Mouse (Mus musculus) brown adipose tissue, adult 24 weeks (tissue): ENCODE results near the gene Mrnip. TPM values are rescaled to one million over a fixed set of nuclear protein-coding genes. Genes with fewer than 3 reads are reported as not detected.
"Not testable (repeated sequence)": the region's sequence is repeated elsewhere in the genome, so short reads cannot be mapped to it uniquely, and the experiment has no call there.

ENCODE experiments used
- H3K27ac ChIP-seq: fragments of 200-500 bp; replicated peaks from 2 replicates; pipeline ENCODE4 v1.5.1; 2012; ENCODE audit warnings: low read depth, mild to moderate bottlenecking, low read length
- H3K4me1 ChIP-seq: fragments of 200-500 bp; 2 replicates; pipeline ENCODE4 v1.6.1; 2012; ENCODE audit warnings: low read length, mixed read lengths; ENCODE audit not compliant: control insufficient read depth, insufficient read depth, insufficient read length
- H3K4me3 ChIP-seq: fragments of 200-500 bp; 2 replicates; pipeline ENCODE4 v1.5.1; 2012; ENCODE audit warnings: low read depth, mild to moderate bottlenecking, low read length, moderate library complexity; ENCODE audit not compliant: insufficient read depth
- polyA plus RNA-seq: library from polyadenylated mRNA; stranded (reverse); fragments of >200 nt; gene quantifications from 2 replicates; pipeline ENCODE4 v1.2.4, GENCODE M21; 2012; ENCODE audit not compliant: missing spikeins, insufficient read depth, insufficient read length

Gene Mrnip
- polyA plus RNA-seq = 3.0 and 6.3 TPM in 2 replicates

DNA sequence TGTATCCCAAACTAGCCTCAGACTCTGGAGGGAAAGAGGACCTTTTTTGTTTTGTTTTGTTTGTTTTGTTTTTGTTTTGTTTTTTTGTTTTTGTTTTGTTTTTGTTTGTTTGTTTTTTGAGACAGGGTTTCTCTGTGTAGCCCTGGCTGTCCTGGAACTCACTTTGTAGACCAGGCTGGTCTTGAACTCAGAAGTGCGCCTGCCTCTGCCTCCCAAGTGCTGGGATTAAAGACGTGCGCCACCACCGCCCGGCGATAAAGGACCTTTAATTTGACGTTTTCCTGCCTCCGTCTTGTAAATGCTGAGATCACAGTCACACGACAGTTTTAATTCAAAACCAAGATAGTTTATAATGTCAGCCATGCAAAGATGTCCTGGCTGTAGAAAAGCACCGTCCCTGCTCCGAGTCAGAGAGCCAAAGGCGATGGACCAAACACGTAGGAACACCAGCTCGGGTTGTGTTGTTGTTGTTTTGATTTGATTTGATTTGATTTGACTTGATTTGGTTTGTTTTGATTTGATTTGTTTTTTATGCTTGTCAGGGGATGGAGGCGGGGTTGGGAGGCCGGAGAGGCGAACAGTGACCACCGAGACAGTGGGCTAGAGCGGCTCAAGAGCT is at the start of gene Mrnip:
Gene Mrnip (plus strand): TSS at position 334 of the 619 bp plus-strand sequence.
- Histone ChIP-seq H3K4me3 (peak within 1 kb of the TSS; percentile 74), H3K27ac (peak within 1 kb of the TSS; percentile 59)
- H3K4me1 ChIP-seq = not testable (repeated sequence)

DNA sequence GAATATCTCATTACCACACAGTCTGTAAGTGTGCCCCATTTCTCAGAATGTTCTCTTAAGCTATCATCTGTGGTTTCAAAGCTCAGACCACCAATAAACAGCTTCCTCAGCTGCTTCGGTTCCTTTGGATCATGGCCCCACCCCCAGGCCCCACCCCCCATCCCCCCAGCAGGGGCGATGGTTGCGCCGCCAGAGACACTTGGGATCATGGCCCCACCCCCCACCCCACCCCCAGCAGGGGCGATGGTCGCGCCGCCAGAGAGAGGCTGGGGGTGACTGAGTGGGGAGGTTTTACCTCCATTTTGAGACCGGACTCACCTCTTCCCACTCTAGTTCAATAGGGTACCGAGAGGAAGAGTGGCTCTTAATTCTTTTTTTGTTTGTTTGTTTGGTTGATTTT is 46.5 kb upstream of the Mrnip start:
- no peak overlapping the region for H3K4me3 ChIP-seq
- H3K4me1 ChIP-seq = peaks cover 4% of the 10 kb centered on the region; the same call in 1 of the 2 replicates
- H3K27ac ChIP-seq = no peak overlapping the region

DNA sequence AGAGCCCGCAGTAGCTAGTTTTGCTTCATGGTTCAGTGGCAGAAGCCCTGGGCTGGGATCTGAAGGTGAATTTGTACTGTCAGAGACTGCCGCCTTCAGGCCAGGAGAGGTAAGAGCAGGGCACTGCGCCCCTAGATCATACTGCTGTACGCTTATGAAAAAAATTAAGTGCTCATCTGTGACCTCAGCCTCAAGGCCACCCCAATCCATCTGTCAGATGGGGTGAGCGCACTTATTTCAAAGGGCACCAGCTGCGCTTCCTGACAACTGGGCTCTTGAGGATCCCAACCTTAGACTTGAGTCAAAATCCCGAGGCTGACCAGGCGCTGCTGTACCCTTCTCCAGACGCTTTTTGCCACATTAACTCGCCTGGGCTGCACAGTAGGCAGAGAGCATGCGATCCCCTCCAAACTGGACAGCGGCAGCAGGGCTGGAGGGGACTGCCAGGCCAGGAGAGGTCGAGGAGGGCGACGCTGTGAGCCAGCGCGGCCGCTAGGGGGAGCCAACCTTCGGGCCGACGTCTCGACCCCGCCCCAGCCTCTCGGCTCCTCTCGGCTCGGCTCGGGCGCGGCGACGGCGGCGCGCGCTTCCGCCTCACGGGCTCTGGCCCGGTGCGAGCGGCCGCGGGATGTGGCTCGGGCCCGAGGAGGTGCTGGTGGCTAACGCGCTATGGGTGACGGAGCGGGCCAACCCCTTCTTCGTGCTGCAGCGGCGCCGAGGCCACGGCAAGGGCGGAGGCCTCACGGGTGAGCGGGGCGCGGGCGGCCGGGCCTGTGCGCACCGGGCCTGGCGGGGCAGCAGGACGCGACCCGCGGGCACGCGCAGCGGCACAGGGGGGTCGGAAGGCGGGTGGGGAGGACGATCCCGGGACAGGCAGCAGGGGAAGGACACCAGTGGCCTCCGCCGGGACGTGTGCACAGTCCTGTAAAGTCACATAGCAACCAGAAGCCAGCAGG is 43.2 kb upstream of the Mrnip start, which contains the start of gene Tbc1d9b:
Gene Tbc1d9b (plus strand): TSS at position 586 of the 956 bp plus-strand sequence.
- H3K4me1 ChIP-seq = peaks cover 11% of the 10 kb centered on the region
- H3K4me3 ChIP-seq = peak within 1 kb of the TSS; percentile 80
- peak within 1 kb of the TSS; percentile 78 for H3K27ac ChIP-seq

DNA sequence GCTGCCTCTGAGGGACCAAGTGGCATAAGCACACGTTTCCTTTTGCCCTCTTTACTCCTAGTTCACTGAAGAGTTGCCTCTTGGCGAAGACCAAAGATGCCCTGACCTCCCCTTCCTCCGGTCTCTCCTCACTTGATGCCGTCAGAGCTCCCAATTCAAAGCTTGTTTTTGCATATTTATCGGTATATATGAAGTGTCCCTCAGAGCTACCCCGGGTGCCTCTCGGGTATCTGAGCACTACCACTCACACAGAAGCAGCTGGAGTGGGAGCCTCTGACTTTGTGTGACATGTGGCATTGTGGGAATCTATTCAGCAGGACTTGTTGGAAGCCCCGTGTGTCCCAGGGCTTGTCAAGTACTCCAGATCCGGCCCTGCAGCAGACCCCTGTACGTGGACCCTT is 42.4 kb upstream of the Mrnip start:
- Histone ChIP-seq H3K4me3 (peak overlapping the region; percentile 80), H3K4me1 (peaks cover 11% of the 10 kb centered on the region), H3K27ac (no peak overlapping the region)

DNA sequence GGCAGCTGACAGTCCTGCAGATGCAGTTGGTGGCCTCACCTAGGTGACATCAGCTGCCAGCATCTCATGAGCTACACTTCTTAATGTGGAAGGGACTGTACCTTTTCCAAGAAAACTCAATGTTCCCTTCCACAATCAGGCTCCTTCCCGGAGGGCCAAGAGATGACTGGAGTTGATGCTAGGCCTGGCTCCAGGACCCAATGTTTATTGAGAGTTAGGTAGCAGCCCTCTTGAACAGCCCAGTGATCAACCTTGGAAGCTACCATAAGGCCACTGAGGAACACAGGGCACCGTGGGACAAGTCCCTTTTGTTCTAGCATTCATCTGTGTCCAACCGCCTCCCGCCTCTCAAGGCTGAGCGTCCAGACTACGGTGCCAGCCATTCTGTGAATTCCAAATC is 42.0 kb upstream of the Mrnip start:
- no peak overlapping the region for H3K27ac ChIP-seq
- peaks cover 11% of the 10 kb centered on the region for H3K4me1 ChIP-seq
- H3K4me3 ChIP-seq = peak overlapping the region; percentile 80

DNA sequence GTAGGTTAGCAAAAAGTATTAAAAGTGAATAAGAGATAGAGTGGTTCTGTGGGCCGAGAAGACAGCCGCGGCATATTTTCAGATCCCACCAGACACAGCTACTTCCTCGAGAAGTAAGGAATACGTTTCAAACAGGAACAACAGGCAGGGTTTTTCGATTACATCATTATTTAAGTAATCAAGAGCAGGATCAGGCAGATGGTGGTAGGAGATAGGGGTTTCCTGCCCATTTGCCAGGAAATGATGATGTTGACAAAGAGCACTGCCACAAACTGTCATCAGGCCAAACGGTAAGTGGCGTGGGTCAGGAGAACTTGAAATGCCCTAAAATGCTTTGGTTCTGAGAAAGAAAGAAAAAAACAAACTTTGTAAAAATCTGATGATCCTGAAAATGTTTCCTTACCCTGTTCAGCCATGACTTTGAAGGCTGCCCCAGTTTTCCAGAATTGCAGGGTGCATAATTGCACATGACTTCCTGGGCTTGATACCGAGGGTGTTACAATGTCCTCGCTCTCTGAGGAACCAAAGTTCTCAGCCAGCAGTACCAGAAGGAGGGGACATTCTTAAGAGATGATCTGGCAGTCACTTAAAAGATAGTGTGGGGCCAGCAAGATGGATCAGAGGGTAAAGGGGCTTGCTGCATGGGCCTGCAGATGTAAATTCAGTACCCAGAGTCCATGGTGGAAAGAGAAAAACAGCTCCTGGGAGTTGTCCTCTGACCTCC is 39.9 kb upstream of the Mrnip start:
- Histone ChIP-seq H3K4me1 (peaks cover 11% of the 10 kb centered on the region), H3K4me3 (no peak overlapping the region; the same call in 1 of the 2 replicates), H3K27ac (peak overlapping the region; percentile 41)

DNA sequence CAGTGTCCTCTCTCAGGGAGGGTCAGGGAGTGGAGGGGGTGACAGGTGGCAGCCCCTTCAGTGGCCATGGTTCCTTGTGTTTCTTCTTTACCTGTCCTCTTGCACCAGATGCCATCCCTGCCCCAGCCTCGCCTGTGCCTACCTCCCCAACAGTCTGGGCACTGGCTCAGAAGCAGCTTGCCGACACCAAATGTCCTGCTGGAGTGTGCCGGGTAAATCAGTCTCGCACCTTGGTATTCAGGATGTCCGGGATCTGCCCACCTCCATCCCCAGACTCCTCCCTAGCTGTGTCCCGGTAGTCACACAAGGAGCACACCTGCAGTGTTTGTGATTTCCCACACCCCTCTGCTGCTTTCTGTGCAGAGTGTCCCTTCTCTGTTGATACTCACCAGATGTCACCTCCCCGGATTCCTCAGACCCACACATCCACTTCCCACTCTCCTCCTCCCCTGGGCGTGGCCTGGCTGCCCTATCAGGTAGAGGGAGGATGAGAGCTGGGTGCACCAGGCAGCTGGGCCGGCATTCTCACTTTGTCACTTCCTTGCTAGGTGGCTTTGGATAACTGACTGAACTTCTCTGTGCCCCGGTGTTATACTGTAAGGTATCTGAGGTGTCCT is 35.9 kb upstream of the Mrnip start:
- Histone ChIP-seq H3K4me1 (peaks cover 7% of the 10 kb centered on the region), H3K27ac (no peak overlapping the region), H3K4me3 (no peak overlapping the region)

DNA sequence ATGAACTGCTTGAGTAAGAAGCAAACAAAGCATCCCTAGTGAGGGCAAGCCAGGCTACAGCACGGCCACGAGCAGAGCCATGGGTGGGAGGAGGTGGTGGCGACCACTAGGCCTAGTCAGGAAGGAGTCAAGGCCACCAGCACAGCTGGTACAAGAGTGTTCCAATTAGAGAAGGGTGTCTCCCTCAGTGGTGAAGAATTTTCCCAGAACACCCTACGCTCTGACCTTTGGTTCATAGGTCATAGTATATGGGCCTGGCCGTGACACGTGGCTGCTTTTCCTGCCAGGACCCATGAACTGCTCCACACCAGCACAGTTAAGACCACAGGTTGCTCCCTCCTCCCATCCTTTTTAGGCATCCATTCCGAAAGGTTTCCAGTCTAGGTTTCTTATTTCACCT is 34.7 kb upstream of the Mrnip start:
- no peaks in the 10 kb centered on the region for H3K4me1 ChIP-seq
- no peak overlapping the region for H3K4me3 ChIP-seq
- no peak overlapping the region for H3K27ac ChIP-seq

DNA sequence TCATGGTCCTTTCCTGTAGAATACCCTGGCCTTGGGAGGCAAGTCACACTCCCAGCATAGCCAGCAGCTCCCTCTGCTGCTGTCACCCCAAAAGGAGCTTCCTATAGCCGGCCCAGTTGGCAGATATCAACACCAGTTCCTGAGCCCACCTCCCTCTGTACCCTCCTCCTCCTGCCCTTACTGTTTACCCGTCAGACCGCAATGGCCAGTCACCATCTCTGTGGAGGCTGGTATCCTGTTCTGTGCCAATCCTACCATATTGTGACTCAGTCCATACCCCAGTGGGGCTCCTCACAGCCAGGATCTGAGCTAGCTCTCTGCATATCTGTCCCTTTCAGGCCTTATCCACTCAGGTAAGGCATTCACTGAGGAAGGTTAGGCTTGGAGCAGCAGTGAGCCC is 28.7 kb upstream of the Mrnip start:
- H3K27ac ChIP-seq = no peak overlapping the region
- H3K4me1 ChIP-seq = peaks cover 10% of the 10 kb centered on the region; the same call in 1 of the 2 replicates
- H3K4me3 ChIP-seq = no peak overlapping the region

DNA sequence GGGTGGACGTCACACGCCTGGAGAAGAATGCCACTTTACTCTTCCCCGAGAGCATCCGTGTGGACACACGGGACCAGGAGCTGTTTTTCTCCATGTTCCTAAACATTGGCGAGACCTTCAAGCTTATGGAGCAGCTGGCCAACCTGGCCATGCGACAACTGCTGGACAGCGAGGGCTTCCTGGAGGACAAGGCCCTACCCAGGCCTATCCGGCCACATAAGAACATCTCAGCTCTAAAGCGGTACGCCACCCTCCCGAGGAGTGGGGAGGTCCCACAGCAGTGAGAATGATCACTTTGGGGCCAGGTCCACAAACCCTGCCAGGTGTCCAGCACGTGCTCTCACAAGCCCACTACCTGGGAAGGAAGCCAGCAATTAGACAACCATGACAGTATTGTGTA is 28.1 kb upstream of the Mrnip start:
- H3K27ac ChIP-seq = no peak overlapping the region
- H3K4me1 ChIP-seq = peaks cover 10% of the 10 kb centered on the region; the same call in 1 of the 2 replicates
- no peak overlapping the region for H3K4me3 ChIP-seq

DNA sequence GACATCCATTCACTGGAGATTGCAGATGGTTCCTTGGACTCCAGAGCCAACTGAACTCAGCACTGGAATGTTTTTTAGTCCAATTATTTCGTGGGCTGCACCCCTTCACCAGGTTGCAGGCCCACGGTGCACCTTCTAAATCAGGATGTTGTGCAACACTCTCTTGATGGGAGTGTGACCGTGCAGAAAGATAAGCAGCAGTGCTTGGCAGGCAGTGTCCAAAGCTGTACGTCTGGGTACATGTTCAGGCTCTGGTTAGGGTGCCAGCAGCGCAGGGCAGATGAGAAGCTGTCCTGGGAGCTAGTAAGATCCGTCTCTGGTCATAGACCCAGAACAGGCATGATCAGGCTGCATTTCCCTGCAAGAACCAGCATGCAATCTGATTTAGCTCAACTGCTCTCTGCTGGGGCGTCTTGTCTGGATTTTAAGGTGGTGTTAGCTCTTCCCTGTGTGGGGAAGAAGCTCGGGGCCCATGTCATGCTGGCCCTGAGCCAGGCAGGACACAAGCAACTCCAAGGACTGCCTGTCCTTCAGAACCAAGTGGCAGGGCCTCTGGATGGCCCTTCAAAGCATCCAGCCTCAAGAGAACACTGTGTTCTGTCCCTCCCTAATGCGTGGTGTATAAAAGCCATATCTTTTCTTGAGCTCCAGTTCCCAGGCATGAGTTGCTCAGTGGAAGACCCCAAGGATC is 26.8 kb upstream of the Mrnip start:
- no peak overlapping the region for H3K27ac ChIP-seq
- H3K4me3 ChIP-seq = no peak overlapping the region
- H3K4me1 ChIP-seq = peaks cover 10% of the 10 kb centered on the region; the same call in 1 of the 2 replicates

DNA sequence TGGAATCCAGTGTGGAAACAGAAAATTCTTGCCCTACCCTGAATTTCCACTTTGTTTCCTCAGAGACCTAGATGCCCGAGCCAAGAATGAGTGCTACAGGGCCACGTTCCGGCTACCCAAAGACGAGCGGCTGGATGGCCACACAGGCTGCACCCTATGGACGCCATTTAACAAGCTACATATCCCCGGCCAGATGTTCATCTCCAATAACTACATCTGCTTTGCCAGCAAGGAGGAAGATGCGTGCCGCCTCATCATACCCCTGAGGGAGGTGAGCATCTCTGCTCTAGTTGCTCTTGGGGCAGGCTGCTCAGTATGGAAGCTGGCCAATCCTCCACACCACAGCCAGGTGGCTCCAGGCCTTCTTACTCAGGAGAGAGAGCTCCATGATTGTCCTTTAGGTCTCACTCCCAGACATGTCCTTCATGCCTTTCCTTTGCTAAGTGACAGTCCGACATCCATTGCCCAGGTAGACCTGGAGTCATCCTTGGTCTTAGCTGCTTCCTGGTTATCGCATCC is 26.2 kb upstream of the Mrnip start:
- Histone ChIP-seq H3K4me3 (no peak overlapping the region), H3K4me1 (peaks cover 10% of the 10 kb centered on the region; the same call in 1 of the 2 replicates), H3K27ac (no peak overlapping the region)

DNA sequence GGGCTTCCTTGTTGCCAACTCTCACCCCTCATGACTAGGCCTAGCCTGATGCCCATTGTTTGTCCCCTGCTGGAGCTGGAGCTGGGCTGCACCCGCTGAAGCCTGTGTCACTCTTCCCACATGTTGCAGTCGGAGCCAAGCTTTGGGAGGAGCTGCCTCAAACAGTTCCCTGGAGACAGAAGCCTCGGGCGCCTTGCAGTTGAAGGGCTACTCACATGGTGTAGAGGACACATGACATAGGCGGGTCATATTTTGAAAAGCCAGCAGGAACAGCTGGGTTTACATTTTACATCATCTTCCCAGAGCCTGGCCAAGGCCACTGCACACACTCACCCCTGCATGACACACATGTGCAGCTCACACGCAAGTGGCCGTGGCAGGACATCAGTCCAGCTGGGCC is 25.0 kb upstream of the Mrnip start:
- Histone ChIP-seq H3K4me1 (peaks cover 10% of the 10 kb centered on the region; the same call in 1 of the 2 replicates), H3K4me3 (no peak overlapping the region), H3K27ac (no peak overlapping the region)

DNA sequence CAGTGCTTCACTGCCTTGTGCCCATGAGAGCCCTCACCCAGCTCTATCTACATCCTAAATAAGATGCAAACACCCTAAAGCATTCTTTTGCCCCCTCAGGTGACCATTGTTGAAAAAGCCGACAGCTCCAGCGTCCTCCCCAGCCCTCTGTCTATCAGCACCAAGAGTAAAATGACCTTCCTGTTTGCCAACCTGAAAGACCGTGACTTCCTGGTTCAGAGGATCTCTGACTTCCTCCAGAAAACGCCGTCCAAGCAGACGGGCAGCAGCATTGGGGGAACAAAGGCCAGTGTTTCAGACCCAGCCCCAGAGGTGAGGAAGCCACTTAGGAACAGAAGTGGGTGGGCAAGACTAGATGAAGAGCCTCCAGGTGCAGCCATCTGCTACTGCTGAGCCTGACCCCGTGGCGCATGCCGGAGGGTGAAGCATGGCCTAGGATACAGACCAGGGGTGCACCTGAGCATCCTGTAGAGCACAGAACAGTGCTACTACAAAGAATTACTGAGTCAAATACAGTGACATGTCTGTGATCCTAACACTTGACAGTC is 24.6 kb upstream of the Mrnip start:
- H3K4me3 ChIP-seq = no peak overlapping the region
- peaks cover 10% of the 10 kb centered on the region; the same call in 1 of the 2 replicates for H3K4me1 ChIP-seq
- H3K27ac ChIP-seq = no peak overlapping the region
